ENCODE assay signal across 8 mouse cellular contexts in genomic region chr7:110018117-110018630, GRCm38 (mm10). TPM values are rescaled to one million over a fixed set of nuclear protein-coding genes. Genes with fewer than 3 reads are reported as not detected.
A peak's percentile ranks its signal among the peaks of the same experiment; 100 is the strongest.
DNase-seq lines count a peak whose midpoint lies in the region; ATAC-seq and TF ChIP-seq lines count a peak whose summit lies in the region.

Ipo7 (plus strand) TSS chr7:110018274.

- peak within 1 kb of the TSS; percentile 87 for H3K4me2 ChIP-seq in lung, embryonic 16.5 days (ENCODE audit: low read depth, low read length)

- TF ChIP-seq RAD21 in MEL (IDR thresholded peaks at IDR 0.05; ENCODE audit: low read depth, low read length) = no peak

- peak within 1 kb of the TSS; percentile 100 for H3K9ac ChIP-seq in MEL (ENCODE audit: control insufficient read depth, low read depth, low read length, poor library complexity, severe bottlenecking)
- H3K9ac ChIP-seq in lung, embryonic 16.5 days (ENCODE audit: low read length) = peak within 1 kb of the TSS; percentile 85

- peak; percentile 99 for ATAC-seq in hematopoietic stem cell, adult 5-6 weeks (replicated peaks in 1 of 2; ENCODE audit: insufficient read depth in 1 of 2, low FRiP score in 2 of 2, low TSS enrichment in 1 of 2, low read depth in 1 of 2, poor library complexity in 2 of 2, severe bottlenecking in 2 of 2)
- ATAC-seq in lung, embryonic 16.5 days (ENCODE audit: low read depth) = peak; percentile 99

- no peaks in the 10 kb centered on the region for H3K9me3 ChIP-seq in MEL (replicated peaks; ENCODE audit: insufficient read depth, low read length)
- no peaks in the 10 kb centered on the region for H3K9me3 ChIP-seq in lung, embryonic 16.5 days (ENCODE audit: control insufficient read depth, low read length)

- WGBS in cerebellum, adult 2 months = under 1% methylated on average over 48 of the region's 48 CpGs
- under 1% methylated on average over 48 of the region's 48 CpGs for WGBS in lung, embryonic 16.5 days

- H3K4me1 ChIP-seq in MEL (ENCODE audit: control insufficient read depth in 1 of 2, insufficient read depth in 2 of 2, low read length in 2 of 2) = peaks cover 8 to 9% of the 10 kb centered on the region in 2 experiments; a peak in 3 of 4 replicates
- H3K4me1 ChIP-seq in cerebellum, adult 2 months (ENCODE audit: control insufficient read depth, insufficient read depth, low read length) = peaks cover 2% of the 10 kb centered on the region; the same call in 1 of the 2 replicates
- H3K4me1 ChIP-seq in lung, embryonic 16.5 days (replicated peaks; ENCODE audit: control insufficient read depth, insufficient read depth, low read length) = peaks cover 4% of the 10 kb centered on the region; the same call in 1 of the 2 replicates

- no peaks in the 10 kb centered on the region for H3K27me3 ChIP-seq in MEL (ENCODE audit: control insufficient read depth in 1 of 2, insufficient read depth in 2 of 2, low read length in 2 of 2)
- no peaks in the 10 kb centered on the region for H3K27me3 ChIP-seq in cerebellum, adult 2 months (ENCODE audit: control insufficient read depth, insufficient read depth, low read length)
- H3K27me3 ChIP-seq in lung, embryonic 16.5 days (ENCODE audit: control insufficient read depth, insufficient read depth, low read depth, low read length) = no peaks in the 10 kb centered on the region

- H3K36me3 ChIP-seq in MEL (ENCODE audit: control insufficient read depth in 1 of 2, insufficient read depth in 2 of 2, low read length in 2 of 2) = peaks cover 24 to 30% of the 10 kb centered on the region in 2 experiments
- H3K36me3 ChIP-seq in lung, embryonic 16.5 days (ENCODE audit: control insufficient read depth, insufficient read depth, low read length) = no peaks in the 10 kb centered on the region

- no peak for TF ChIP-seq EP300 in MEL (IDR thresholded peaks at IDR 0.05; ENCODE audit: low read depth in 1 of 2, low read length in 2 of 2)

- H3K27ac ChIP-seq in MEL (ENCODE audit: control insufficient read depth, low read depth, low read length) = peak within 1 kb of the TSS; percentile 85
- peak within 1 kb of the TSS; percentile 69 for H3K27ac ChIP-seq in cerebellum, adult 2 months (ENCODE audit: insufficient read depth, low read length)
- peak within 1 kb of the TSS; percentile 82 for H3K27ac ChIP-seq in lung, embryonic 16.5 days (ENCODE audit: low read length)

- peaks cover 44% of the 10 kb centered on the region for H3K79me2 ChIP-seq in MEL (ENCODE audit: control insufficient read depth, insufficient read depth, low read length, poor library complexity)

- 0 out of 6 replicates have a peak, but pooled peaks of 1 of the 3 experiments have one; percentile 5 for TF ChIP-seq CTCF in MEL (IDR thresholded peaks at IDR 0.05 in 2 of 3, conservative IDR thresholded peaks at IDR 0.05 in 1 of 3; ENCODE audit: control insufficient read depth in 1 of 3, insufficient read depth in 1 of 3, low read depth in 2 of 3, low read length in 3 of 3, poor library complexity in 1 of 3, severe bottlenecking in 1 of 3)
- no peak for TF ChIP-seq CTCF in cerebellum, adult 2 months (IDR thresholded peaks at IDR 0.05; ENCODE audit: borderline replicate concordance, insufficient read depth, low read depth, low read length)

- TF ChIP-seq POLR2A in MEL (IDR thresholded peaks at IDR 0.05; ENCODE audit: control insufficient read depth in 1 of 2, insufficient read depth in 1 of 2, low read depth in 1 of 2, low read length in 2 of 2, poor library complexity in 1 of 2) = peak; percentile 91 to 98
- peak; percentile 81 for TF ChIP-seq POLR2A in cerebellum, adult 2 months (IDR thresholded peaks at IDR 0.05; ENCODE audit: borderline replicate concordance, insufficient read depth, low read length)

- peak within 1 kb of the TSS; percentile 61 to 96 for H3K4me3 ChIP-seq in MEL (ENCODE audit: control insufficient read depth in 1 of 2, insufficient read depth in 1 of 2, low read depth in 2 of 2, low read length in 2 of 2)
- peak within 1 kb of the TSS; percentile 85 for H3K4me3 ChIP-seq in cerebellum, adult 2 months (replicated peaks; ENCODE audit: insufficient read depth, low read depth, low read length)
- peak within 1 kb of the TSS; percentile 100 for H3K4me3 ChIP-seq in lung, embryonic 16.5 days (ENCODE audit: low read length)

- DNase-seq in MEL (ENCODE audit: low read depth, low spot score) = peak; percentile 95
- DNase-seq in cerebellum, adult 2 months = peak; percentile 93
- peak; percentile 87 for DNase-seq in forelimb bud, embryonic 11.5 days (ENCODE audit: low read depth, low spot score)
- peak; percentile 77 for DNase-seq in layer of hippocampus, adult 9-10 months (ENCODE audit: low spot score)
- peak; percentile 80 for DNase-seq in ovary, postnatal 10 days (ENCODE audit: low spot score)
- DNase-seq in thymus, postnatal 10 days (ENCODE audit: low spot score in 2 of 2) = peak; percentile 86 to 87

TF ChIP-seq in MEL, 35 proteins besides CTCF, POLR2A, EP300 and RAD21:
- peak; percentile 91 for TF ChIP-seq TBP (IDR thresholded peaks at IDR 0.05; ENCODE audit: low read depth, low read length)
- no peak for TF ChIP-seq ZKSCAN1 (IDR thresholded peaks at IDR 0.05; ENCODE audit: low read depth, low read length)
- TF ChIP-seq POLR2AphosphoS5 (IDR thresholded peaks at IDR 0.05; ENCODE audit: borderline replicate concordance, low read depth, low read length) = peak; percentile 73; the same call in 1 of the 2 replicates
- no peak for TF ChIP-seq BHLHE40 (IDR thresholded peaks at IDR 0.05; ENCODE audit: borderline replicate concordance, low read depth, low read length)
- TF ChIP-seq SIN3A (IDR thresholded peaks at IDR 0.05; ENCODE audit: low read length) = peak; percentile 95
- TF ChIP-seq TCF12 (IDR thresholded peaks at IDR 0.05; ENCODE audit: low read depth, low read length) = peak; percentile 62
- no peak for TF ChIP-seq MYB (IDR thresholded peaks at IDR 0.05; ENCODE audit: low read depth, low read length)
- no peak for TF ChIP-seq SMC3 (IDR thresholded peaks at IDR 0.05; ENCODE audit: low read depth, low read length)
- TF ChIP-seq MAZ (IDR thresholded peaks at IDR 0.05; ENCODE audit: low read depth, low read length) = no peak
- TF ChIP-seq HCFC1 (IDR thresholded peaks at IDR 0.05; ENCODE audit: low read depth, low read length) = peak; percentile 98
- TF ChIP-seq MYC (IDR thresholded peaks at IDR 0.05; ENCODE audit: low read depth, low read length) = peak; percentile 100
- peak; percentile 89; the same call in 1 of the 2 replicates for TF ChIP-seq UBTF (IDR thresholded peaks at IDR 0.05; ENCODE audit: borderline replicate concordance, insufficient read depth, low read depth, low read length)
- peak; percentile 90 for TF ChIP-seq ELF1 (IDR thresholded peaks at IDR 0.05; ENCODE audit: low read depth, low read length)
- peak; percentile 92 for TF ChIP-seq USF1 (IDR thresholded peaks at IDR 0.05; ENCODE audit: low read depth, low read length)
- TF ChIP-seq ETS1 (IDR thresholded peaks at IDR 0.05; ENCODE audit: low read depth, low read length) = 0 out of 2 replicates have a peak, but pooled peaks have one; percentile 9
- TF ChIP-seq E2F4 (IDR thresholded peaks at IDR 0.05; ENCODE audit: borderline replicate concordance, low read depth, low read length) = peak; percentile 86; the same call in 1 of the 2 replicates
- peak in 1 of 2 experiments; percentile 19; a peak in 1 of 4 replicates for TF ChIP-seq USF2 (IDR thresholded peaks at IDR 0.05; ENCODE audit: borderline replicate concordance in 1 of 2, insufficient read depth in 1 of 2, low read depth in 1 of 2, low read length in 2 of 2)
- peak; percentile 98 for TF ChIP-seq MAX (IDR thresholded peaks at IDR 0.05; ENCODE audit: low read length)
- peak; percentile 99 for TF ChIP-seq MXI1 (IDR thresholded peaks at IDR 0.05; ENCODE audit: low read depth, low read length)
- peak; percentile 97 for TF ChIP-seq NELFE (IDR thresholded peaks at IDR 0.05; ENCODE audit: low read depth, low read length)
- TF ChIP-seq KAT2A (conservative IDR thresholded peaks at IDR 0.05; ENCODE audit: low read depth, low read length) = peak; percentile 90
- TF ChIP-seq ZMIZ1 (IDR thresholded peaks at IDR 0.05; ENCODE audit: low read depth, low read length) = peak; percentile 70; the same call in 1 of the 2 replicates
- TF ChIP-seq CHD1 (IDR thresholded peaks at IDR 0.05; ENCODE audit: low read depth, low read length) = no peak
- TF ChIP-seq GATA1 (IDR thresholded peaks at IDR 0.05; ENCODE audit: low read depth, low read length) = no peak
- peak; percentile 87 for TF ChIP-seq POLR2AphosphoS2 (IDR thresholded peaks at IDR 0.05; ENCODE audit: low read length)
- no peak for TF ChIP-seq CHD2 (IDR thresholded peaks at IDR 0.05; ENCODE audit: low read length)
- TF ChIP-seq NRF1 (IDR thresholded peaks at IDR 0.05; ENCODE audit: insufficient read depth, low read depth, low read length, poor library complexity, severe bottlenecking) = 0 out of 2 replicates have a peak, but pooled peaks have one; percentile 11

RNA-seq across cellular contexts. Expression of gene Ipo7, which starts in this region (rescaled TPM):
- 139 and 145 TPM in 2 replicates for total RNA-seq in MEL (2012; rRNA removed)
- polyA plus RNA-seq in MEL (2012; ENCODE audit: insufficient read depth in 1 of 2, insufficient read length in 2 of 2, low read depth in 1 of 2, low replicate concordance in 2 of 2, missing spikeins in 1 of 2) = 100 to 1,000 TPM; 111 to 172 TPM
- 46.5 and 50.8 TPM in 2 replicates for polyA plus RNA-seq in cerebellum, adult 2 months (2012; rRNA removed)
- total RNA-seq in hematopoietic stem cell, adult 5-6 weeks (2017) = 205 and 310 TPM in 2 replicates
- 40.4 and 45.8 TPM in 2 replicates for polyA plus RNA-seq in lung, embryonic 16.5 days (2015; fragmentation: Nextera tagmentation; extraction: Ambion mirVana)

Comparison
In these comparisons a context has a peak if more than half of its experiments do, and no peak if none do; other contexts are left out.
1. Peak in every context shown above with its lines: DNase-seq, ATAC-seq, H3K4me3 ChIP-seq and H3K27ac ChIP-seq.